Mouse (Mus musculus) hindbrain, embryonic 14.5 days (tissue): ENCODE results near the gene Olfr1555-ps1. TPM values are rescaled to one million over a fixed set of nuclear protein-coding genes. Genes with fewer than 3 reads are reported as not detected.

Experiments used
- polyA plus RNA-seq: library from polyadenylated mRNA; unstranded; fragments of >200 nt; fragmentation: Nextera tagmentation; extraction: Ambion mirVana; gene quantifications from 2 replicates; pipeline ENCODE4 v1.2.1, GENCODE M21; 2014

Gene Olfr1555-ps1
- polyA plus RNA-seq, 1 experiment from 2014 or later, result not detected

Other genes starting within 250 kb of the Olfr1555-ps1 start
- gene Osbp, start 204.2 kb downstream of the Olfr1555-ps1 start, polyA plus RNA-seq, result 6.6 and 6.9 TPM in 2 replicates
- not detected in 2 replicates for gene Olfr1423, start 128.8 kb downstream of the Olfr1555-ps1 start, polyA plus RNA-seq
- gene Olfr1424, start 107.4 kb downstream of the Olfr1555-ps1 start, polyA plus RNA-seq, result not detected in 2 replicates
- not detected in 2 replicates for gene Olfr1425, start 92.4 kb downstream of the Olfr1555-ps1 start, polyA plus RNA-seq
- not detected in 2 replicates for gene Olfr1426, start 78.1 kb downstream of the Olfr1555-ps1 start, polyA plus RNA-seq
- gene Olfr1427, start 66.8 kb downstream of the Olfr1555-ps1 start, polyA plus RNA-seq, result not detected in 2 replicates
- gene Olfr1428, start 54.2 kb downstream of the Olfr1555-ps1 start, polyA plus RNA-seq, result not detected in 2 replicates
- not detected in 2 replicates for gene Olfr76, start 46.9 kb downstream of the Olfr1555-ps1 start, polyA plus RNA-seq
- gene Olfr1431, start 30.5 kb upstream of the Olfr1555-ps1 start, polyA plus RNA-seq, result not detected in 2 replicates
- not detected in 2 replicates for gene Olfr1432, start 62.5 kb upstream of the Olfr1555-ps1 start, polyA plus RNA-seq
- gene Olfr262, start 71.5 kb upstream of the Olfr1555-ps1 start, polyA plus RNA-seq, result not detected in 2 replicates
- not detected in 2 replicates for gene Olfr235, start 90.9 kb upstream of the Olfr1555-ps1 start, polyA plus RNA-seq
- gene Olfr1434, start 109.7 kb upstream of the Olfr1555-ps1 start, polyA plus RNA-seq, result not detected in 2 replicates
- gene Olfr1436, start 129.0 kb upstream of the Olfr1555-ps1 start, polyA plus RNA-seq, result not detected in 2 replicates
- gene Olfr1437, start 155.0 kb upstream of the Olfr1555-ps1 start, polyA plus RNA-seq, result not detected in 2 replicates
- gene Olfr1438-ps1, start 165.8 kb upstream of the Olfr1555-ps1 start, polyA plus RNA-seq, result not detected in 2 replicates
- gene Olfr1440, start 217.2 kb upstream of the Olfr1555-ps1 start, polyA plus RNA-seq, result not detected in 2 replicates
- not detected in 2 replicates for gene Olfr1441, start 247.3 kb upstream of the Olfr1555-ps1 start, polyA plus RNA-seq